Mouse (Mus musculus): ENCODE data around the gene Tmeff2. TPM values are rescaled to one million over a fixed set of nuclear protein-coding genes. Genes with fewer than 3 reads are reported as not detected.
A peak's percentile ranks its signal among the peaks of the same experiment; 100 is the strongest.

The Tmeff2 gene
- polyA plus RNA-seq, 1 experiment from 2014 or later = 3.9 TPM

- 86% methylated on average over 7 of the region's 7 CpGs for WGBS
- Histone ChIP-seq H3K9me3 (ENCODE audit: low read length) (no peaks in the 10 kb centered on the region), H3K4me2 (replicated peaks; ENCODE audit: low read depth, low read length) (no peak overlapping the region), H3K27me3 (ENCODE audit: insufficient read depth, low read length) (no peaks in the 10 kb centered on the region), H3K9ac (replicated peaks; ENCODE audit: low read length) (no peak overlapping the region), H3K4me3 (ENCODE audit: low read length) (no peak overlapping the region), H3K27ac (ENCODE audit: low read length) (no peak overlapping the region), H3K4me1 (ENCODE audit: insufficient read depth, low read length) (no peaks in the 10 kb centered on the region), H3K36me3 (ENCODE audit: insufficient read depth, low read length) (no peaks in the 10 kb centered on the region)
- no peak for ATAC-seq (ENCODE audit: low FRiP score, low TSS enrichment)
These were observed 144.4 kb downstream of the Tmeff2 start for GRCm38 (mm10) chr1:51044810-51045209.

DNA sequence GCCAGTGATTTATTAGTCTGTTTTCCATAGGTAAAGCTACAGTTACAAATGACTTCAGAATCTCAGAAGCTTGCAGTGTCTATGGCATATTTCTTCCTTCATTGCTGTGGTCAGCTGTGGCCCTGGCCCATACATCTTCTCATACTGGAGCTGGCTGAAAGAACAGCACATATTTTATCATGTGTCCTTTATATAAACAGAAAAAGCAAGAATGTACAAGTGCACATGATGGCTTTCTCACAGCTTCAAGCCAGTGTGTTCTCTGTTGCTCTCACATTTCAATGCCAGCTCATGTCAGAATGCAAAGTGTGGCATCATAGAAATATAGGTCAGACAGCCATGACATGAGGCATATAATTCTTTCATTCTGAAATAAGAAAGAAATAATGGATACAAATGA lies 164.1 kb downstream of the Tmeff2 start:
- no peak for ATAC-seq (ENCODE audit: low FRiP score, low TSS enrichment)
- Histone ChIP-seq H3K36me3 (ENCODE audit: insufficient read depth, low read length) (no peaks in the 10 kb centered on the region), H3K9me3 (ENCODE audit: low read length) (no peaks in the 10 kb centered on the region), H3K4me1 (ENCODE audit: insufficient read depth, low read length) (no peaks in the 10 kb centered on the region), H3K4me2 (replicated peaks; ENCODE audit: low read depth, low read length) (no peak overlapping the region), H3K4me3 (ENCODE audit: low read length) (no peak overlapping the region), H3K9ac (replicated peaks; ENCODE audit: low read length) (no peak overlapping the region), H3K27me3 (ENCODE audit: insufficient read depth, low read length) (no peaks in the 10 kb centered on the region), H3K27ac (ENCODE audit: low read length) (no peak overlapping the region)

DNA sequence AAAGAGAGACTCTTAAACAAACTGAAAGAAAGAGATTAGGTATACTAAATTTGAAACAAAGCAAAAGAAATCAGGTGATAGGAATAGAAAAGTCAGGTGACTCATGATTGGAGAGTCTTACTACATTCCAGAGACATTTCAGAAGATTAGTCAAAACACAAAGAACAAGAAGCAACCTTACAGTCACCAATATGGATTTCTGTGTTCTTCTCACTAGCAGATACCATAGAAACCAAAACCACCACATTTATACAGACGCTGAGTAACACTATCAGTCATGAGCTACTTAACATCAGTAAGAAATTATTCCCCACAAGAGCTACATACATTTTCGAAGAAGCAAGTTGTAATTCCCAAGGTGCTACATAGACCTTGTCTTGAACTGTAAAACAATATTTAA lies 165.2 kb downstream of the Tmeff2 start:
- 93% methylated on average over 2 of the region's 2 CpGs for WGBS
- H3K27me3 ChIP-seq (ENCODE audit: insufficient read depth, low read length) = no peaks in the 10 kb centered on the region
- no peak for ATAC-seq (ENCODE audit: low FRiP score, low TSS enrichment)
- H3K4me2 ChIP-seq (replicated peaks; ENCODE audit: low read depth, low read length) = no peak overlapping the region
- no peaks in the 10 kb centered on the region for H3K9me3 ChIP-seq (ENCODE audit: low read length)
- H3K27ac ChIP-seq (ENCODE audit: low read length) = no peak overlapping the region
- H3K4me3 ChIP-seq (ENCODE audit: low read length) = no peak overlapping the region
- H3K36me3 ChIP-seq (ENCODE audit: insufficient read depth, low read length) = no peaks in the 10 kb centered on the region
- H3K9ac ChIP-seq (replicated peaks; ENCODE audit: low read length) = no peak overlapping the region
- H3K4me1 ChIP-seq (ENCODE audit: insufficient read depth, low read length) = no peaks in the 10 kb centered on the region

DNA sequence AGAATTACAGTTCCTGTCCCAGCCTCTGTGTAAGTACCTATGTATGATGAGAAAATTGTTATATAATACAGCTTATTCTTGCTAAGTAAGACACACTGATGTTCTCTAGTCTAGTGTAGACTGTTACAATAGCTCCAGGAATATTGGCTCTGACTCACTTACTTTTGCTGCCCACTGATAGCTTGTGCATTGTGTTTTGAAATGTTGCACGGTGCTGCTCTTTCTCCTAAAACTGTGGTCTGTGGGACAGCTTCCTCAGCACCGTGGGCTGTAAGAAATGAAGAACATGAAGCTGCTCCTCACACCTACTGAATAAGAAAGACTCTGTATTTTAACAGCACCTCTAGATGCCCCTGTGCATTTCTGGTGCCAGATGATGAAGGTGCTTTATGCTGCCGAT lies 168.4 kb downstream of the Tmeff2 start:
- no peak for ATAC-seq (ENCODE audit: low FRiP score, low TSS enrichment)
- WGBS = 86% methylated on average over 3 of the region's 3 CpGs
- Histone ChIP-seq H3K4me3 (ENCODE audit: low read length) (no peak overlapping the region), H3K4me2 (replicated peaks; ENCODE audit: low read depth, low read length) (no peak overlapping the region), H3K27ac (ENCODE audit: low read length) (no peak overlapping the region), H3K9ac (replicated peaks; ENCODE audit: low read length) (no peak overlapping the region), H3K36me3 (ENCODE audit: insufficient read depth, low read length) (no peaks in the 10 kb centered on the region), H3K4me1 (ENCODE audit: insufficient read depth, low read length) (no peaks in the 10 kb centered on the region), H3K27me3 (ENCODE audit: insufficient read depth, low read length) (no peaks in the 10 kb centered on the region), H3K9me3 (ENCODE audit: low read length) (no peaks in the 10 kb centered on the region)

DNA sequence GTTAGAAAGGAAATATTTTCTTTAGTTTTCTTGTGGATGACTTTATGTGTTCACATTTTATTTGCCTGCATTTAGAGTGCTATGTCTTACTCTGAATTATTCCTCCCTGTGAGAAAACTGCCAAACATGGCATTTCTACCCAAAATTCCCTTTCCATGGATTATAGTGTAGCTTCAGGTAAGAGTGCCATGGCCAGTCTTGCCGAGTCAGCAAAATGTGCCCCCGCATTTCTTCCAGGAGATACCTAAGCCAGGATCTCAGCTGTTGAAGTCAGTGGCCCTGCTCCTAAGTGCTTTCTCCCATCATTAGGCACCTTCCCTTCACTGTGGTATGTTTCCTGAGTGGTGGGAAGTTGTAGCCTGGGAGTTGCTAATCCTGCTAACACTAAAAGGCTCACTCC lies 168.8 kb downstream of the Tmeff2 start:
- ATAC-seq (ENCODE audit: low FRiP score, low TSS enrichment) = no peak
- 86% methylated on average over 2 of the region's 2 CpGs for WGBS
- Histone ChIP-seq H3K27me3 (ENCODE audit: insufficient read depth, low read length) (no peaks in the 10 kb centered on the region), H3K36me3 (ENCODE audit: insufficient read depth, low read length) (no peaks in the 10 kb centered on the region), H3K27ac (ENCODE audit: low read length) (no peak overlapping the region), H3K4me2 (replicated peaks; ENCODE audit: low read depth, low read length) (no peak overlapping the region), H3K9ac (replicated peaks; ENCODE audit: low read length) (no peak overlapping the region), H3K9me3 (ENCODE audit: low read length) (no peaks in the 10 kb centered on the region), H3K4me3 (ENCODE audit: low read length) (no peak overlapping the region), H3K4me1 (ENCODE audit: insufficient read depth, low read length) (no peaks in the 10 kb centered on the region)

DNA sequence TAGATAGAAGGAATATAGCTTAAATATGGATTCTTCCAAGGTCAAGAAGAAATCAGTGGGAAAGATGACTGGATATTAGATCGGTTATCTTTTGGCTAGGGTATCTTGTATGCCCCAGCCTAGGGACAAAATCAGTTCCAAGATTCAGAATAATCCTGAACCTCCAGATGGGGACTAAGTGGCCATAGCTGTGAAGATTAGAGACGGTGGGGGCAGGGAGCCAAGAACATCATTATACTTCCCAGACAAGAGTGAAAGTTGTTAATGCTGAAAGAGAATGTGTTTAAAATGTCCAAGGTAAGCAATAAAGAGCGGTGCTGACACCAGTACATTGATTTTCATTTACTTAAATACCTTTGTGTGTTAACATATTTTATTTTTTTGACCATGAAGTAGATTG lies 173.6 kb downstream of the Tmeff2 start:
- no peak for ATAC-seq (ENCODE audit: low FRiP score, low TSS enrichment)

GRCm38 (mm10) chr1:51075785-51076771 lies 175.6 kb downstream of the Tmeff2 start:
- H3K4me3 ChIP-seq (ENCODE audit: low read length) = no peak overlapping the region
- peak; percentile 59; the same call in 1 of the 2 replicates for ATAC-seq (ENCODE audit: low FRiP score, low TSS enrichment)
- no peak overlapping the region for H3K27ac ChIP-seq (ENCODE audit: low read length)
- H3K4me2 ChIP-seq (replicated peaks; ENCODE audit: low read depth, low read length) = no peak overlapping the region
- H3K36me3 ChIP-seq (ENCODE audit: insufficient read depth, low read length) = no peaks in the 10 kb centered on the region
- H3K4me1 ChIP-seq (ENCODE audit: insufficient read depth, low read length) = 0 out of 2 replicates have a peak, but pooled peaks cover 3% of the 10 kb centered on the region
- H3K9ac ChIP-seq (replicated peaks; ENCODE audit: low read length) = no peak overlapping the region
- H3K9me3 ChIP-seq (ENCODE audit: low read length) = no peaks in the 10 kb centered on the region
- H3K27me3 ChIP-seq (ENCODE audit: insufficient read depth, low read length) = no peaks in the 10 kb centered on the region
- WGBS = 39% methylated on average over 15 of the region's 15 CpGs

More for the DNA sequence above, 173.6 kb downstream of the Tmeff2 start:
- Histone ChIP-seq H3K9me3 (ENCODE audit: low read length) (no peaks in the 10 kb centered on the region), H3K4me2 (replicated peaks; ENCODE audit: low read depth, low read length) (no peak overlapping the region), H3K4me1 (ENCODE audit: insufficient read depth, low read length) (0 out of 2 replicates have a peak, but pooled peaks cover 3% of the 10 kb centered on the region), H3K9ac (replicated peaks; ENCODE audit: low read length) (no peak overlapping the region), H3K4me3 (ENCODE audit: low read length) (no peak overlapping the region), H3K36me3 (ENCODE audit: insufficient read depth, low read length) (no peaks in the 10 kb centered on the region), H3K27ac (ENCODE audit: low read length) (no peak overlapping the region), H3K27me3 (ENCODE audit: insufficient read depth, low read length) (no peaks in the 10 kb centered on the region)
- 81% methylated on average over 3 of the region's 3 CpGs for WGBS

DNA sequence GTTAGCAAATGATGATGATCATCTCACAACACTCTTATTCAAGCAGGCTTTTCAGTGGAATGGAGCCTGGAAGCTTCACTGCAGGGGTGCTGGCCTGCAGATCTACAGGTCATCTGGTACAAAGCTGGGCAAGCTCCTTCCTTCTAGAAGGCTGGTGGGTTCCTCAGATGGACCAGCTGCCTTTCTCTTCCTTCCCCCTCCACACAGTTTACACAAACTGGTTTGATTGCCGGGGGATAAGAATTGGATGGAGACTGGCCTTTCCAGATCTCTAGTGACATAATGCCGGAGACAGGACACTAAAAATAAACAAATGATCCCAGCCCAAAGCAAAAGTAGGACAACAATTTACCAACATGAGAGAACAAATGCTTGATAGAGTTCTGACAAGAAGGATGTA lies 188.5 kb downstream of the Tmeff2 start:
- no peaks in the 10 kb centered on the region for H3K36me3 ChIP-seq (ENCODE audit: insufficient read depth, low read length)
- H3K27me3 ChIP-seq (ENCODE audit: insufficient read depth, low read length) = no peaks in the 10 kb centered on the region
- H3K4me2 ChIP-seq (replicated peaks; ENCODE audit: low read depth, low read length) = no peak overlapping the region
- H3K4me1 ChIP-seq (ENCODE audit: insufficient read depth, low read length) = no peaks in the 10 kb centered on the region
- ATAC-seq (ENCODE audit: low FRiP score, low TSS enrichment) = no peak
- H3K9me3 ChIP-seq (ENCODE audit: low read length) = no peaks in the 10 kb centered on the region; the same call in 1 of the 2 replicates
- H3K9ac ChIP-seq (replicated peaks; ENCODE audit: low read length) = no peak overlapping the region
- H3K27ac ChIP-seq (ENCODE audit: low read length) = no peak overlapping the region
- H3K4me3 ChIP-seq (ENCODE audit: low read length) = no peak overlapping the region
- 87% methylated on average over 2 of the region's 2 CpGs for WGBS

DNA sequence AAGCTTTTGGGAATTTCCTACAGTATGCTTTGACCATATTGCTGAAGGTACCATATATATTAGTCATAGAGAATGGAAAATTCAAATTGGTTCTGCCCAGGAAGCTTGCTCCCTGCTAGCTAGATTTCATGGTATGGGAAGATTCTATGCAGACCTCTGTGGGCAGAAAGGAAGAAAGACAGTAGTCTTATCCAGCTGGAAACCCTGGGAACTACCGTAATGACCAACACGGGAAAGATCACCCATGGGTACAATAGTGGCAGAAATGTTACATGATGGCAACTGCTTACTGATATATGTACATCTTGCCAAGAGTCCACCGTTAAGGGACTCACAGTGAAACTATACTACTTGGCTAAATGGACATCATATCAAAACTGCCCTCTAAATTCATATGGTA lies 189.4 kb downstream of the Tmeff2 start:
- no peaks in the 10 kb centered on the region for H3K36me3 ChIP-seq (ENCODE audit: insufficient read depth, low read length)
- no peak for ATAC-seq (ENCODE audit: low FRiP score, low TSS enrichment)
- WGBS = 90% methylated on average over 3 of the region's 3 CpGs
- no peak overlapping the region for H3K4me2 ChIP-seq (replicated peaks; ENCODE audit: low read depth, low read length)
- H3K4me3 ChIP-seq (ENCODE audit: low read length) = no peak overlapping the region
- H3K4me1 ChIP-seq (ENCODE audit: insufficient read depth, low read length) = no peaks in the 10 kb centered on the region
- no peaks in the 10 kb centered on the region for H3K27me3 ChIP-seq (ENCODE audit: insufficient read depth, low read length)
- H3K9ac ChIP-seq (replicated peaks; ENCODE audit: low read length) = no peak overlapping the region
- no peaks in the 10 kb centered on the region; the same call in 1 of the 2 replicates for H3K9me3 ChIP-seq (ENCODE audit: low read length)
- H3K27ac ChIP-seq (ENCODE audit: low read length) = no peak overlapping the region

DNA sequence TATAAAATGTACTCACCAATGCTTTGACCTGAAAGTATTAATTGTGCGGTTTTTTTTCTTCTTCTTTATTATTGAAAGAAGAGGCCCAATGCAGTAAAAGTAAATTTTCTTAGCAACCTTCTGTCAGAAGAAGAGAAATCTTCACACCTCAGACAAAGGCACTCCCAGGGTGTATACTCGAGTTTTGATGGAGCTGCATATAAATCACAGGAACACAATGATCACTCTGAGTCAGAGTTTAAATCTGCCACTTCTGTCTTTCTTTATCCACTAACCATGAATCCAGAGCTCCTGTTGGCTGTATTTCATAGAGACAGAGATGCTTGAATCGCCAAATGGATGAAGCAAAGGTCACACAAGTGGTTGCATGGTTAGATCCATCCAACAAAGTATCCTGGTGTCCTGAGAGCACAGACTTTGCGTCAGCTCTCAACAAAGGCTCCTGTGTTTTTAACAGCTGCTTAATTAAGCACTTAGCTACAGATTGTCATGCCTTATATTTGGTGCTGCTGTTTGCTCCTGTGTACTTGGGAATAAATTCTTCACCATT lies 189.8 kb downstream of the Tmeff2 start:
- ATAC-seq (ENCODE audit: low FRiP score, low TSS enrichment) = no peak
- WGBS = 52% methylated on average over 4 of the region's 4 CpGs

More for the DNA sequence above, 189.8 kb downstream of the Tmeff2 start:
- Histone ChIP-seq H3K4me1 (ENCODE audit: insufficient read depth, low read length) (no peaks in the 10 kb centered on the region), H3K27ac (ENCODE audit: low read length) (no peak overlapping the region), H3K27me3 (ENCODE audit: insufficient read depth, low read length) (no peaks in the 10 kb centered on the region), H3K36me3 (ENCODE audit: insufficient read depth, low read length) (no peaks in the 10 kb centered on the region), H3K4me2 (replicated peaks; ENCODE audit: low read depth, low read length) (no peak overlapping the region), H3K9ac (replicated peaks; ENCODE audit: low read length) (no peak overlapping the region), H3K9me3 (ENCODE audit: low read length) (no peaks in the 10 kb centered on the region; the same call in 1 of the 2 replicates), H3K4me3 (ENCODE audit: low read length) (no peak overlapping the region)

Data from kidney, embryonic 16.5 days (tissue).